Mouse (Mus musculus) C2C12 (cell line): ENCODE results near the gene Slc26a9.

Source experiments
- CTCF ChIP-seq: IDR thresholded peaks from one replicate; pipeline ENCODE4 v1.5.1; 2011; ENCODE audit not compliant: control insufficient read depth, insufficient read depth, insufficient read length
- MAX ChIP-seq: IDR thresholded peaks from one replicate; pipeline ENCODE4 v1.6.1; 2011; ENCODE audit warnings: mild to moderate bottlenecking, control low read depth
- MYOD1 ChIP-seq: IDR thresholded peaks from one replicate; pipeline ENCODE4 v1.6.1; 2011; ENCODE audit warnings: low read depth; ENCODE audit not compliant: control insufficient read depth, insufficient read length
- USF1 ChIP-seq: IDR thresholded peaks from one replicate; pipeline ENCODE4 v1.6.1; 2011; ENCODE audit warnings: low read depth, mild to moderate bottlenecking, control low read depth, moderate library complexity

- TF ChIP-seq MAX (no peak), CTCF (no peak), USF1 (no peak), MYOD1 (no peak)
These were observed 40.3 kb upstream of the Slc26a9 start for GRCm38 (mm10) chr1:131703482-131703881.
